Mouse (Mus musculus) heart, postnatal 25 days (tissue): ENCODE measurements around the gene Adad2. TPM values are rescaled to one million over a fixed set of nuclear protein-coding genes. Genes with fewer than 3 reads are reported as not detected.

Experiments
- total RNA-seq, 2 experiments: library from RNA; stranded (reverse); gene quantifications; 2 replicates each; pipeline ENCODE4 v1.2.3; 2021

Gene Adad2
- total RNA-seq, 2 experiments from 2014 or later, result not detected

Other genes starting within 250 kb of the Adad2 start
- gene Mlycd, start 217.9 kb upstream of the Adad2 start, total RNA-seq, result 100 to 1,000 TPM; 109 to 111 TPM
- gene Osgin1, start 178.6 kb upstream of the Adad2 start, total RNA-seq, result 1 to 10 TPM; 3.1 to 5.5 TPM
- gene Necab2, start 166.0 kb upstream of the Adad2 start, total RNA-seq, result not detected
- gene Slc38a8, start 111.0 kb upstream of the Adad2 start, total RNA-seq, result not detected
- 10 to 100 TPM; 39.8 to 40.3 TPM for gene Mbtps1, start 54.0 kb upstream of the Adad2 start, total RNA-seq
- 10 to 100 TPM; 18.7 to 20.1 TPM for gene Hsdl1, start 37.6 kb upstream of the Adad2 start, total RNA-seq
- gene Dnaaf1, start 37.5 kb upstream of the Adad2 start, total RNA-seq, result not detected
- gene Taf1c, start 7.5 kb upstream of the Adad2 start, total RNA-seq, result 1 to 10 TPM; 2.9 to 4.2 TPM
- gene Kcng4, start 22.9 kb downstream of the Adad2 start, total RNA-seq, result under 1 TPM; 0.06 to 0.16 TPM
- gene Wfdc1, start 53.6 kb downstream of the Adad2 start, total RNA-seq, result 10 to 100 TPM; 45.5 to 49.2 TPM
- gene Atp2c2, start 87.3 kb downstream of the Adad2 start, total RNA-seq, result not detected
- gene Tldc1, start 165.7 kb downstream of the Adad2 start, total RNA-seq, result 10 to 100 TPM; 10.5 to 12.4 TPM
- gene Cotl1, start 227.8 kb downstream of the Adad2 start, total RNA-seq, result 10 to 100 TPM; 17.3 to 20.2 TPM
- 1 to 10 TPM; 2.3 to 3.3 TPM for gene Klhl36, start 249.5 kb downstream of the Adad2 start, total RNA-seq